Mouse (Mus musculus): ENCODE measurements around the gene Pdlim7.

- TF ChIP-seq CTCF (IDR thresholded peaks at IDR 0.05; ENCODE audit: extremely low read depth, insufficient read length, insufficient replicate concordance, low read depth, low read length) = no peak
- TF ChIP-seq POLR2A (IDR thresholded peaks at IDR 0.05; ENCODE audit: low read depth, low read length) = no peak
Measured at GRCm38 (mm10) chr13:55484520-55485088, 28.9 kb downstream of the Pdlim7 start.
